Mouse (Mus musculus): ENCODE data around the gene Zfp978. TPM values are rescaled to one million over a fixed set of nuclear protein-coding genes. Genes with fewer than 3 reads are reported as not detected.
"Not testable (repeated sequence)": the region's sequence is repeated elsewhere in the genome, so short reads cannot be mapped to it uniquely, and the experiment has no call there.

The Zfp978 gene
- total RNA-seq, 4 experiments from 2014 or later, result not detected

DNA sequence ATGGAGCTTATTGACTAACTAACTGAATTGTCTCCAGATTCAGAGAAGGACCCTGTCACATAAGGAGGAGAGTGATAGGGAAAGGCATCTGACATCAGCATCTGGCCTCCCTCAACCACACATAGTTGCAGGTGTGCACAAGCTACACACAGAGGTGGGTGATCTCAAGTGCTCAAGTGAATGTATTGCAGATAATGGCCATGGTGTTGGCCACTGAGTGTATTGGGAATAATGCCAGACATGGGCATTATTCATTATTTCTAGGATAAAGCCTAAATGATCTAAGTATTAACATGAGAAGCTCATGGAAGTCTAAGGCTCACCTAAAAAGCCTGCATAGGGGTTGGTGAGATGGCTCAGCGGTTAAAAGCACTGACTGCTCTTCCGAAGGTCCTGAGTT, 10.6 kb upstream of the Zfp978 start:
- not testable (repeated sequence) for DNase-seq (ENCODE audit: low spot score in 2 of 2)

DNA sequence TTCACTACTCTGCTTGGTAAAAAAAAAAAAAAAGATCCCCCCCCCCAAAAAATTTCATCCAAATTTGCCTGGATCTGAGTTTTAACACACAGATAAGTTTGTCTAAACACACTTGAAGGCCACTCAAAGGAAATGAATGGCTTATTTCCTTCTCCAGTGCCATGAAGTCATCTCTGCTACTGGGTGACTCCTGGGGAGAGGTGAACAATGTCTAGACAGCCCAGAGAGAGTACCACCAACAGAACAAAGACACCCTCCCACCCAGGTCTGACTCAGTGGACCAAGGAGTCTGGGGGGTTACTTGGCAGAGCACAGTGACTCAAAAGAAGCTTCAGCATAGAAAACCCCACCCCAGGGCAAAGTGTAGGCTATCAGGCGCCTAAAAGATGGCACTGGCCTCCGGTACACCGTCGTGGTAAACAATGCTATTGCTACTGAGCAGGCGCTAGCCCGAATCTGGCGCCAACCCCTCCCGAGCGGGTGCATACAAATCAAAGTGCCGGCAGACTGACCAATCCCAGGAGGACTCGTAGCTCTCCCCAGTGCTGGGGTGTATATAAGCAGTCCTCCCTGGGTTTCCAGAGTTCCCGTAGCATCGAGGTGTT, 9.6 kb upstream of the Zfp978 start:
- DNase-seq (ENCODE audit: low spot score in 2 of 2), result not testable (repeated sequence)

DNA sequence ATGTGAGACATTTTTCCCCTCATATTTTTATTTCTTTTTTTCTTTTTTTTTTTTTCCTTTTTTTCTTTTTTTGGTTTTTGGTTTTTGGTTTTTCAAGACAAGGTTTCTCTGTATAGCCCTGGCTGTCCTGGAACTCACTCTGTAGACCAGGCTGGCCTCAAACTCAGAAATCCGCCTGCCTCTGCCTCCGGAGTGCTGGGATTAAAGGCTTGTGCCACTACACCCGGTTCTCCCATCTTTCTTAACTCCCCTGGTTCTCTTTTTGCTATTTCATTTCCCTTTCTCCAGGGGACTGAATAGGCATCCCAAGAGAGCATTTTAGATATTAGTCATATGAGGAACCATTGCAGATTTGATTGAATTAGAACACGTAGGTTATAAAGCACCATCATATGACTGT, 7.5 kb upstream of the Zfp978 start:
- not testable (repeated sequence) for DNase-seq (ENCODE audit: low spot score in 2 of 2)

DNA sequence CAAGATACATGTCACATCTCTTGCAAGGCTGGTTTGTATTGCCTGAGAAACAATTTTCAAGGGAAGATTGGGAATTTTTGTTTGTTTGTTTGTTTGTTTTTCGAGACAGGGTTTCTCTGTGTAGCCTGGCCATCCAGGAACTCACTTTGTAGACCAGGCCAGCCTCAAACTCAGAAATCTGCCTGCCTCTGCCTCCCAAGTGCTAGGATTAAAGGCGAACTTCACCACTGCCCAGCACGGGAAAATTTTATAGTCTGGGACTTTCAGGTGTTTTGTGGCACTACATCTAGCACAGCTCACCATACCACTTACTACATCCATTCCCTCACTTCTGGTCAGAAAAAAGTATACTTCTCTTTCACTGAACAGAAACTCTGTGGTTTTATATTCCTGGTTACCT, 5.1 kb upstream of the Zfp978 start:
- not testable (repeated sequence) for DNase-seq (ENCODE audit: low spot score in 2 of 2)

DNA sequence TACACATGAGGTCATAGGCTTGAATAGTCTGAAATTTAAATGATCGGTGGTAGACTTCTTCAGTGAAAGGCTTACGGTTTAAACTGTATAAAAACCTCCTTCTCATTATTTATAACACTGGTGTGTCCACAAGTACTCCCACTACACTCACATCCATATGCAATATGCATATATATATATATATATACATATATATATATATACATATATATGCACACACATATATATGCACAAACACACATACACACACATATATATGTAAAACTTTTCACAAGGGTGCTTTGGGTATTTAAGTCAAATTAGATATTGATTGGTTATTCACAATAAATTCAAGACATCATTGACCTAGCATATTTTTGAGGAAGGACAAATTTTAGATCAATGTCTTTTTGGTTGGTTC, 3.9 kb upstream of the Zfp978 start:
- DNase-seq (ENCODE audit: low spot score in 2 of 2), result not testable (repeated sequence)

DNA sequence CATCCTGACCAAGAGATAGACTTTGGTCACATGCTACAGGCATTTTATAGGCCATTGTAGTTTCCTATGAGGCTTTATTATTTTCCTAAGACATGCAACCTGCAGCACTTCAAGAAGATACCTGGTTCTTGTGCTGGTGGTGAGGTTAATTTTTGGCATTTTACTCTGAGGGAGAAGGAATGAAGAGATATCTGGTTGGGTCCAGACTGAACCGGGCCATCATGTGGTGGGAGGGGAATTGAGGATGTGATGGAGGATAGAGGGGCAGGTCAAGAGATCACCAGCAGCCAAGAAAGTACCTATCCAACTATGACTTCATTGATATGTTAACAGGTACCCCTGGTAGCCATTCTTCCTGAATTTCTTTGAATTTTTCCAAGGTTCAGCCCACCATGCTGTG, 769 bp downstream of the Zfp978 start:
- DNase-seq (ENCODE audit: low spot score in 2 of 2), result not testable (repeated sequence)

GRCm38 (mm10) chr4:147369564-147369963, 8.5 kb downstream of the Zfp978 start:
- DNase-seq (ENCODE audit: low spot score in 2 of 2), result not testable (repeated sequence)

GRCm38 (mm10) chr4:147383199-147383598, 22.1 kb downstream of the Zfp978 start:
- DNase-seq (ENCODE audit: low spot score in 2 of 2), result not testable (repeated sequence)

DNA sequence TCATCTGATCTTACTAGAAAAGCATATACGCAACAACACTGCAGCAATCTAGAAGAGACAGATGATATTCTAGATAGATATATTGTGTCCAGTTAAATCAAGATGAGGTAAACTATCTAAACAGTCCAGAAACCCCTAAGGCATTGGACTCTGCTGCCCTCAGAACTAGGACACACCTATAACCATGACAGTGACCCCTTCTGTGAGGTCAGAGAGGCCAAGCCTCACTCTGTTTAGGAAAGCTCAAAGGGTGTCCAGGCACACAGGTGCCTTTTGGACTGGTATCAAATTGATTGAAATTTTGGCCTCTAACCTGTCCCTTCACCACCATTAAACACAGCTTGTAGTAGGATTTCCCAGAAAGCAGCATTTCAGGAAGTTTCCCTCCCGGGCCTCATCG, 36.1 kb downstream of the Zfp978 start:
- DNase-seq (ENCODE audit: low spot score in 2 of 2), result not testable (repeated sequence)

DNA sequence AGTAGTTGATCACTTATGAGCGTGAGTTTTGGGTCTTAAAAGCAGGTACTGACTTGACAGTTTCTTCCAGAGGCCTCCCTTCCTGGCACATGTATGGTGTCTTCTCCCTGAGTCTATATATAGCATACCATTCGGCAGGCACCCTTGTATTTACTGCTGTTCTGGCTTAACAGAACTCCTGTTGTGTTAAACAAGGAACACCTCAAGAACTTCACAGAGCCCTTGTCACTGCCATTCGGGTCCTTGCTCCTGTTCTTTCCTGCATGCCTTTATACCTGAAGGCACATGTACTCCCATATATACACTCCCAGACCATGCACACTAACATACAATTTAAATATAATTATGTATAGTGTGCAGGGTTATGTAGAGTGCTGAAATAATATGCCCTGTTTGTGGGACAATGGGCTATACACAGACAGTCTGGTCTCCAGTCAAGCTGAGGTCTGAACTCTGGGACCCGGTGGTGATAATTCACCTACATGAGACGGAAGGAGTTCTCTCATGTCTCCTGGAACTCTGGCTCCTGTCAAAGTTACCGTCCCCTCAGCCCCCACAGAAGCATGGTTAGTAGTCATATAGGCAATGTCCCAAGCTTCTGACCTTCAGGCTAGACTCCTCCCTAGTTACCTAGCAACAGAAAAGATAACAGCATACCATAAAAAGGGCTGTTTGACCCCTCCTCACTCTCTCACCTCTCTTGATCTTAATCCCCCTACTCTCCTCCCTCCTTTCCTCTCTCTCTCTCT, 37.0 kb downstream of the Zfp978 start:
- not testable (repeated sequence) for DNase-seq (ENCODE audit: low spot score in 2 of 2)

DNA sequence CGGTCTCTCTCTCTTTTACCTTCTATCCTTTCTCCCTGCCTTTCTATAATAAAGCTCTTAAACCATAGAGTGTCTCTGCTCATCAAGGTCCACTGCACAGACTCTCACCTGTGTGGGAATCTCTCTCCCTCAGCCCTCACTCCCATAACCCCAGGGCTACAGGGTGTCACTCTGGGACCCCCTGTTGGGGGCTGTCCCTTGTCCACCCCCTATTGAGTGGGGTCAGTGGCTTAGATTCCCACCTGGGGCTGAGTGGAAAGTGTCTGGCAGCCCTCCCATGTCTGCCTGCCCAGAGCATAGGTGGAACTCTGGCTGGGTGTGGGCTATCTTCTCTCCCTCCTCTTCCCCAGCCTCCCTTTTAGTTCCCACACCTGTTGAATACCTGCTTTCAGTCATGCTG, 37.6 kb downstream of the Zfp978 start:
- not testable (repeated sequence) for DNase-seq (ENCODE audit: low spot score in 2 of 2)

- DNase-seq (ENCODE audit: low spot score in 2 of 2), result not testable (repeated sequence)
Observed at GRCm38 (mm10) chr4:147399505-147399904, 38.4 kb downstream of the Zfp978 start.

DNA sequence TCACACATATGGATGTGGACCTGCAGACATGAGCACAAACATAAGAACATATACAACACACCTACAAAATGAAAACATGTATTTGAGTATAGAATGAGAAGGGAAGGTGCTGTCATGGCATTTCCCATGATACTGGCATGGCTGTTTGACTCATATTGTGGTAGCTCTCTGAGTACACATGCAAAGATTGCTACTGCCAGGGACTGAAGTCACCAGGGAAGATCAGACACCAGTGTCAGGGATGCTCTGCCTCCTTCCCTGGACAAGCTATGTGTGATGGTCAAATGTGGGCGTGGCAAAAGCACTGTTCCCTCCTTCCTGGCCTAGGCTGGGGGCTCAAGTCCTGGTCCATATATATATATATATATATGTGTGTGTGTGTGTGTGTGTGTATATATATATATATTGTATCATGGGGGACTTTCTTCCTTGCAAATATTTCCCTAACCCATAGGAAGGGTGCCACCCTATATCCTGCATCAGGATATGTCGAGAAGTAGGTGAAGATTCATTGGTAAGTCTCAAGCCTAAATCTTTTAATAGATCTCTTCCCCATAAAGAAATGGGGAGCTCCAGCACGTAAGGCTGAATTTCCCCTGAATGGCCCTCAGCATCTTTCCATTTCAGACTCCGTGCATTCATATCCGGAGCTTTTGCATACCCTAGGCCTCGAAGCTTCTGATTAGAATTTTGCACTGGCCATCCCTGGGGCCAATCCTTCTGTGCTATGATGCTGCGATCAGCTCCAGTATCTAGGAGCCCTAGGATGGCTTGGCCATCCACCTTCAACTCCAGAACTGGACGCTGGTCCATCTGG, 39.1 kb downstream of the Zfp978 start:
- not testable (repeated sequence) for DNase-seq (ENCODE audit: low spot score in 2 of 2)

DNA sequence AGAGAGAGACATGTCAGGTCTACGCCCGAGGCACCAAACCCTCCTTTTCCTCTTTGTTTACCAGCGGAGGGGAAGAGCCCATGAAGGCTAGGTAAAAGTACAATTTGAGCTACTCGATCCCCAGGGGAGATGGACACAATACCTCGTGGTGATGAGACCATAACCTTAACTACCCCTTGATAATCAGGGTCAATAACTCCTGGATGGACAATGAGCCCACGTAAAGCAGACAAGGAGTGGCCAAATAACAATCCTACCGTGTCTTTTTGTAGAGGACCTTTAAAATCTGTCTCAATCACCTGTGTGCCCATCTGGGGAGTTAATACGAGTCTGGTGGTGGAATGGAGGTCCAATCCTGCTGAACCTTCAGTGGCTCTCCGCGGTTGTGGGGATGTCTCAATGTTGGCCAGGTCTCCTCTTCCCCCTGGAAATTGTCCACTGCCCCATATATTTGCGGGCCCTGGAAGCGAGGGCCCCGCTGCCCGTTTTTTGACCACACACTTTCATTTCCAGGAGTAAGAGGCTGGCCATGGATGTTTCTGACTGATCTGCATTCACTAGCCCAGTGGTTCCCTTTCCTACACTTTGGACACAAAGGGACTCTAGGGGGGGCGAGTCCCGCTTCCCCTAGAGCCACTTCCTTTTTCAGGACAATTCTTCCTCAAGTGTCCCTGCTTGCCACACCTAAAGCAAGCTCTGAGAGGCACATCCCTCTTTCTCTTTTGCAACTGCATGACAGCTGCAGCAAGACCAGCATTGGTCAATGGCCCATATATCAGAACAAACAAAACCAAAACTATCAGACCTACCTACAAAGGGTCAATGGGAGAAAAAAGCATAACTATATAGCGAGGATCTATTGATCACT, 40.0 kb downstream of the Zfp978 start:
- not testable (repeated sequence) for DNase-seq (ENCODE audit: low spot score in 2 of 2)

- not testable (repeated sequence) for DNase-seq (ENCODE audit: low spot score in 2 of 2)
Observed at GRCm38 (mm10) chr4:147401736-147402506, 40.8 kb downstream of the Zfp978 start.

DNA sequence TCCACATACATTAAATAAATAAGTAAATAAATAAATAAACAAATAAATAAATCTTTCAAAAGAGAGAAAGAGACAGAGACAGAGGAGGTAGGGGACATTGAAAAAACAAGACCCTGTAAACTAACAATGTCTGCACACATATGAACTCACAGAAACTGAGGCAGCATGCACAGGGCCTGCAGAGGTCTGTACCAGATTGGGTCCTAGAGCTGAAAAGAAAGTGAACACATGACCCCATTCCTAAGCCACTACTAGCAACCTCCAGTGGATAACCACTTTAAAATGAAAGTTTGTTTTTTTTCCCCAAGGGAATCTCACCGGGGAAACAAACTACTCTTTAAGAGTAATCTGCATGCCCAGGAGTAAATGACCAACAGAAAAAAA, 41.4 kb downstream of the Zfp978 start:
- not testable (repeated sequence) for DNase-seq (ENCODE audit: low spot score in 2 of 2)

DNA sequence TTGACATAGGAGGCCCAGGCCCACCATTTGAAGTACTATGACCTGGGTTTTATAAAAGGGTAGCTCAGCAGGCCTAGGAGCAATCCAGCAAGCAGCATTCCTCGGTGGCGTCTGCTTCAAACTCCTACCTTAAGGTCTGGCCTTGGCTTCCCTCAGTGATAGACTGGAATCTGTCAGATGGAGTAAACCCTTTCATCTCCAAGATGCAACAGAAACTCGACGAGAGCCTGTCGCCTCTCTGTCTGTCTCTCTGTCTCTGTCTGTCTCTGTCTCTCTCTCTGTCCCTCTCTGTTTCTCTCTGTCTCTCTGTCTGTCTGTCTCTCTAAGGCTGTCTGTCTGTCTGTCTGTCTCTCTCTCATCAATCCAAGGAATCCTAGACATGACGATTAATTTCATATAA, 42.4 kb downstream of the Zfp978 start:
- not testable (repeated sequence) for DNase-seq (ENCODE audit: low spot score in 2 of 2)

DNA sequence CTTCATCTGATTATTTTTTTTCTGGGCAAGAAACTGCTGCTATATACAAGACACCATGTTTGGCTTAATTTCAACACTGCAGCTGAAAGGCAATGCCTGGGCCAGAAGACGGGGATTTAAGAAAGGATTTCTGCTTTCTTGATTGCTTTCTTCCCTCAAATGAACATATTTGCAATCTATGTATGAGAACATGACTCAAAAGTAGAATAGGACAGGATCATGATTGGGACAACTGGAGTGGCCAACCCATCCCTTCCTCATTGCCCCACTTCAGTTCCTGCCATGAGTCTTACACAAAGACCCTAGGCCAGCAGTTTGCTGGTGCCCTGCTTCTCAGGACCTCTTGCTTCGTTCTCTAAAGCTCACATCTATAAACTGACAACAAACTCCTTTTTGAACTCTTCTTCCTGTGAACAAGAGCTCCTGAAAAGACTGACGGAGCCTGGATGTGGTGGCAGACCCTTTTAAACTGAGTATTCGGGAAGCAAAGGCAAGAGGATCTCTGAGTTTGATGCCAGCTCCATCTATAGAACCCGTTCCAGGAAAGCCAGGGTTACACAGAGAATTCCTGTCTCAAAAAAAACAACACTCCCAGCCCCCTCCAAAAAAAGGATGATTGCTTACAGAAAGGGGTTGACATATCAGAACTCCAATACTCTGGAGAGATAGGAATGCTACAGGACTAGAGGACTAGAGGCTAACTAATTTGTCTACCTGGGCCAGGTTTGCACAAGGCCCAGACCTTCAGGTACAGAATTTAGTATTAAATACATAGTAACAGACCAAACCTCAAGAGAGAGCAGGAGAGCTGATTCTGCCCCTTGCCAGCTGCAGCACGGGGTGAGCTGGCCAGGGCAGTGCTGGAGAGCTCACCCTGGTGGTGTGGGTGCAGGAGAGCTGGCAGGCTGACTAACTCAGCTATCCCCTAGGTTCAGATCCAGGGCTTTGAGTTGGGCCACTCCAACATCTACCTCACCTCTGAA, 43.1 kb downstream of the Zfp978 start:
- not testable (repeated sequence) for DNase-seq (ENCODE audit: low spot score in 2 of 2)

Data from layer of hippocampus, adult 8-10 months (tissue).